Mouse (Mus musculus) spleen, adult 10 weeks (tissue): ENCODE results near the gene Gm21704. TPM values are rescaled to one million over a fixed set of nuclear protein-coding genes. Genes with fewer than 3 reads are reported as not detected.

Source experiments
- polyA plus RNA-seq: library from polyadenylated mRNA; stranded (reverse); fragments of 350-450 nt; fragmentation: Illumina TruSeq; extraction: RNeasy Lipid Tissue Mini Kit (QIAGEN cat#74804); gene quantifications from one replicate; pipeline ENCODE4 v1.2.3, GENCODE M21; 2015; ENCODE audit warnings: low replicate concordance; ENCODE audit not compliant: insufficient read depth

The Gm21704 gene
- polyA plus RNA-seq = not detected

GRCm38 (mm10) chrY:3410067-3410466 is at the start of gene Gm21704, which contains the start of gene Gm21708:
Gene Gm21704 (minus strand): TSS chrY:3410167.
Gene Gm21708 (minus strand): TSS chrY:3410167.

GRCm38 (mm10) chrY:3345229-3345628 is 64.7 kb downstream of the Gm21704 start, which contains the start of gene Gm21693:
Gene Gm21693 (minus strand): TSS chrY:3345329.

Other genes with a start within 250 kb of the Gm21704 start
- not detected for gene Gm21677, start 103.7 kb downstream of the Gm21704 start, polyA plus RNA-seq
- not detected for gene Gm21693, start 64.8 kb downstream of the Gm21704 start, polyA plus RNA-seq
- not detected for gene Gm21708, start within 50 bp of the Gm21704 start, polyA plus RNA-seq